Mouse (Mus musculus) spleen, adult 2 months (tissue): ENCODE measurements around the gene Nudt4.

Source experiments
- CTCF ChIP-seq: fragments of 200-500 bp; IDR thresholded peaks from 2 replicates; pipeline ENCODE4 v1.5.1; 2011; ENCODE audit warnings: mild to moderate bottlenecking, inconsistent platforms; ENCODE audit not compliant: insufficient read depth, insufficient read length, insufficient replicate concordance; ENCODE audit errors: extremely low read depth
- POLR2A ChIP-seq: fragments of 200-500 bp; IDR thresholded peaks from 2 replicates; pipeline ENCODE4 v1.6.1; 2011; ENCODE audit warnings: low read depth, low read length, inconsistent platforms

GRCm38 (mm10) chr10:95517656-95518055 is 46.3 kb downstream of the Nudt4 start:
- TF ChIP-seq CTCF (no peak), POLR2A (no peak)
